Mouse (Mus musculus): ENCODE measurements at regions not wholly inside any gene's neighbourhood (a gene's known extent, or its start where the extent isn't known, plus 50 kb on each side); places are given as distances from the start of the nearest gene placed in this dataset.

DNA sequence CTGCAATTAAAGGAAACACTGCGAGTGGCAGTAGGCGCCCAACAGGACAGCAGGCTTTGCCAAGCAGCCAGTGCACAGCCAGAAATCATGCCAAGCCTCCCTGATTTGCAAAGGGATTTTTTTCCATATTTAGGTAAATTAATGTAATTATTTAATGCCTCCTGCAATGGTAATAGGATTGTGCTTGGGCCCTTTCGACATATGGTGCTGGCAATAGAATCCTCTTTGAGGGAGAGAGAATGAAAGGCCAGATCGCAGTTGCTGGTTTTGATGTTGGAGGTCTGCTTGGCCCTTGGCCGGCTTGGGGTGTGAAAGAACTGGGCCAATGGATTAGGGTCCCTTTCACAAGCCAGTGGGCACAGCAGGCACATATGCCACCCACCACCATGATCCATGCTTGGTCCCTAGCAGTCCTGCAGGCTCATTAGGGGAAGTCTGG is 424.8 kb upstream of the Sall1 start:
- TF ChIP-seq CTCF (IDR thresholded peaks at IDR 0.05; ENCODE audit: control insufficient read depth, insufficient read depth, low read length) = no peak
- TF ChIP-seq POLR2A (IDR thresholded peaks at IDR 0.05; ENCODE audit: borderline replicate concordance, control insufficient read depth, low read depth, low read length) = no peak

Data from bone marrow, adult 2 months (tissue).